Mouse (Mus musculus) urinary bladder, postnatal 36 days (tissue): ENCODE results near the gene Rtn2.

ENCODE experiments used
- DNase-seq, 2 experiments: peaks; one replicate each; pipeline ENCODE4 v3.0.0; 2022; ENCODE audit warnings: low spot score in 2 of 2, mixed read lengths in 1 of 2

Gene Rtn2

DNA sequence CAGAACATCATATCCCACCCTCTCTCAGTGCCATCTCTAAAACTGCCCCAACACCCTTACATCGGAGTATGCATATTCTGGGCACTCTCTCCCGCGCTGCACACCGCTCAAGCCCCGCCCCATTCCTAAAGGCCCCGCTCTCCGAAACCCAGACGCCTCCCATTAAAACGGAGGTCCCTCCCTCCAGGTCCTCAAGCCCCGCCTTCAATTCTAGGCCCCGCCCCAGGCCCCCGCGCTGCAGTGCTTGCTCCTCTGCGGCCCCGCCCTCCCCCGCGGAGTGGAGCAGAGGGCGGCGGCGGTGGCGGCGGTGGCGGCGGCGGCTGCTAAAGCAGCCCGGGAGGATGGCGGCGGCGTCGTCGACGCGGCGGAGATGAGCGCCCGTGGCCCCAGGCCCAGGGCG, at the start of gene Rtn2:
Gene Rtn2, plus strand, starts transcription at position 240 of the 400 bp plus-strand sequence.
- peak in 1 of 2 experiments; percentile 72 for DNase-seq

DNA sequence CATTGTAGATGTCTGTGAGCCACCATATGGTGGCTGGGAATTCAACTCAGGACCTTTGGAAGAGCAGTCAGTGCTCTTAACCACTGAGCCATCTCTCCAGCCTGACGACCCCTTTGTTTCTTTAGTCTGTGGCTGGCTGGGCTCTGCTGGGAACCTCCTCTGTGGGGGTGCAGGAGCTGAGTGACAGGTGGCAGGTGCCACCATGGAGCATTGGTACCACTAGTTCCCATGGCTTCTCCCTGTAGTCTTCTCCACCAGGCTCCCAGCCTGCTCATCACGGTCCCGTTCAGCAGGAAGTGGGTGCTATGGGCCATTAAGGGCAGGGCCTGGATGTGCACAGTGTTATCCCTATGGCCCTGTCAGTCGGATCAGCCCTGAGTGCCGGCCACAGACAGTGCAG, 47.8 kb upstream of the Rtn2 start:
- DNase-seq: no peak

DNA sequence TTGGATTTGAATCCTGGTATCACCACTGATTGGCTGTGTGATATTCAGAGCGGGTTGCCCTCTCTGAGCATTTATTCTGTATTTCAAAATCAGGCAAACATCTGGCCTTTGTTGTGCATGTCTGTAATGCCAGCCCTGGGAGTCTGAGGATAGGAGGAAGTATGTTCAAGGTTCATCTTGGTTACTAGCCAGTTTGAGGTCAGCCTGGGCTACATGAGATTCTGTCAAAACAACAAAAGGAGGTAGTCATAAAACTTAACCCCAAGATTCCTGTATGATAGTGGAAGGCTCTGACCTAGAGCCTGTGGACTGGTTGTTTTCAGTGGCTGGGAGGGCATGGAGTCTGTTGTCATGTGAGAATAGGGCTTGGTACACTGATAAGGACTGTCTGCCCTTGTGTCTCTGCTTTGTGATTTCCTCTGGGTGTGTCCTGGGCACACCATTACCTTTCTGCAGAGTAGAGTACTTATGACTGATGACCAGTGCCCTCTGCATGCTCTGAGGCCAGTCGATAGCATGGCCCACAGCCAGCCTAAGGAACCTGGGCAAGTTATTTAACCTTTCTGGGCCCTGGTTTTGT, 47.2 kb upstream of the Rtn2 start:
- no peak for DNase-seq

DNA sequence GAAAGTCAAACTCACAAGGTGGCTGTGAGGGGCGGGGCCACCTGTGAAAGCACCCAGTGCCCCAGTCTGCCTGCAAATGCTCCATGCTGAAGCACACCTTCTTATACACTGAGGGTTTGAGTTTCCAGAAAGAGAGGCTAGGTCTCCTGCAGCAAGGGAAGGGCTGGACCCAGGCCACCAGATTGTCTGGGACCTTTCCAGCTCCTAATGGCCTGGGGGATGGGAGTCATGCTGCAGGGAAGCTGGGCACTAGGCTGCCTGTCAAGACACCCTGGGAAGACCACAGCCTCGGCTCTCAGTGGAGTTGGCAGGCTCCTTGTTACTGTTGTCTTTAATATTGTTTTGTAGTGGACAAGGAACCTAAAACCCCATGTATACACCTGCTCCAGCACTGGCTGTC, 46.0 kb upstream of the Rtn2 start:
- no peak for DNase-seq

DNA sequence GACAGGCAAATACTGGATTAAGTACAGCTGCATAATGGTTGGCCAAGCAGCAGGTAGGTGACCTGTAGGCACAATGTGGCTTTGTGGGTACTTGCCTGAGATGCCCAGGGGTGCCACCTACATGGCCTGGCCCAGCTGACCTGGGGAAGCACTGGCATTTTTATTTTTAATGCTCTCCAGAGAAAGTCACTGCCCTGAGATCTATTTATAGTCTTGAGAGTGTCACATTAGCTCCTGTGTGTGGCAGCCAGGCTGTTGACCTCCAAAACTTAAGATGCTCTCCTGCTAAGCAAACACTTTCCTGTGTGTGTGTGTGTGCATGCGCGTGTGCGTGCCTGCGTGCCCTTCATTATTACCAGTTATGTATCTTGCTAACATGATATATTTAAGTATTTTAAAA, 44.1 kb upstream of the Rtn2 start:
- no peak for DNase-seq

DNA sequence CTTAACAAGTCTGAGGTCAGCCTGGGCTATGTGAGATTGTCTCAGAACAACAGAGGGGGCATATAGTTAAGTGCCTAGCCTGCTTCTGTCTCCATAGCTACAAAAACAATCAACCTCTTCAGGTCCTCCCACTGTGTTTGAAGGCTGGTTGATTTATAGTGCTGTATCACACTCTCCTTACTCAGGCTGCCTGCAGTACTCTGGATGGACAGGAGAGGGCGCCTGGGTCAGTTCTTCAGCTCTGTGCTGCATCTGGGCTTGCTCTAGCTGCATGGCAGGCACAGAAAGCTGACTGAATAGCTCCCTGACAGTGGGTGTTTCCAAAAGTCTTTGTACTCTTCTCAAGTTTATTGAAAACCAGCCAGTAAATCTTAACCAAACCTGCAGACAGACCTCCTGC, 43.0 kb upstream of the Rtn2 start:
- peak; percentile 86 to 87 for DNase-seq

DNA sequence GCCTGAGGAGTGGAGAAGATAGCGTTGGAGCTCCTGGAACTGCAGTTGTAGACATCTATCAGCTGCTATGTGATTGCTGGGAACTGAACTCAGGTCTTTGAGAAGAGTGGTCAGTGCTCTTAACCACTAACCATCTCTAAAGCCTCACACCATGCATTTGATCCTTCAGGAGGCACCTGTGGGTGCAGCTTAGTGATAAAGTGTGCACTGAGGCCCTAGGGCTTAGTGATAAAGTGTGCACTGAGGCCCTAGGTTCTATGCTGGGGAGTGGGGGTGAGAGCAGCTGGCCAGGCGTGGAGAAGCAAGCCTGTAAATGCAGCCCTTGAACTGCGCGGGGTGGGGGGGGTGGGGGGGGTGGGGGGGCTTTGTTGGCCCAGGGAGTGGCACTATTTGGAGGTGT, 42.4 kb upstream of the Rtn2 start:
- no peak for DNase-seq

DNA sequence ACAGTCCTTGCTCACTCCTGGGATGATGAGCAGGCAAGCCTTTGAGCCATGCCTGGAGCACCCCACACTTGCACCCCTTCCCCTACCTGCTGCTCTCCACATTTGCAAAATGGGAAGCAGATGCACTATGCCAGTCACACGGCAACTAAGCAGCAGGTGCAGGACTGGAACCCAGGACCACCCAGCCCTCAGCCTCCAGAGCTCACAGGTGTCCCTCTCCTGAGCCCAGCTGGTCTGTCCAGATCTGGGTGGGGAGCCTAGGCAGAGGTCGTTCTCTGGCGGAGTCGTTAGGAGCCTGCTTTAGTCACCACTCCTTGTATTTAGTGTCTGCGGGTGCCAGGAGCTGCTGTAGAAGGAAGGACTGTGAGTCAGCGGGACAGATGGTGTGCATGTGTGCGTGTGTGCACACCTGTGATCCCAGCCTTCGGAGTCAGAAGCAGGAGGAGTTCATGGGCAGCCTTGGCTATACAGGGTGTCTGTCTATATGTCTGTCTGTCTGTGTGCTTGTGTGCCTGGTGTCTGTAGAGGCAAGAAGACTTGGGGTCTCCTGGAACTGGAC, 41.4 kb upstream of the Rtn2 start:
- DNase-seq: no peak

DNA sequence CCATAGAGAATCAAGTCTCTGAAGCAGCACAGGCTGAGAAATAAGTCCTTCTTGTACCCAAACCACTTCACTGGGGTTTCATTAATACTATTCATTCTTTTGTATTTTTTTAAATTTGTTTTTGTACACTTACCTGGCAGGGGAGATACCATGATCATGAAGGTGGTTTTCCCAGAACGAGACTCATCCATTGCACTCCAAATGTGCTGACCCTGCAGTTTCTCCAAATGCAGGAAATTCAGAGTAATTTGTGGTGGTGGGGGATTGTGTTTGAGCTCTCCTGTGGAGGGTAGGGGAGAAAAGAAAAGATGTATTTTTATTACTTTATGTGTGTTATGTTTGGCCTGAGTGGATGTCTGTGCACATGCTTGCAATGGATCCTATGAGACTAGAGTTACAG, 40.4 kb upstream of the Rtn2 start:
- no peak for DNase-seq

DNA sequence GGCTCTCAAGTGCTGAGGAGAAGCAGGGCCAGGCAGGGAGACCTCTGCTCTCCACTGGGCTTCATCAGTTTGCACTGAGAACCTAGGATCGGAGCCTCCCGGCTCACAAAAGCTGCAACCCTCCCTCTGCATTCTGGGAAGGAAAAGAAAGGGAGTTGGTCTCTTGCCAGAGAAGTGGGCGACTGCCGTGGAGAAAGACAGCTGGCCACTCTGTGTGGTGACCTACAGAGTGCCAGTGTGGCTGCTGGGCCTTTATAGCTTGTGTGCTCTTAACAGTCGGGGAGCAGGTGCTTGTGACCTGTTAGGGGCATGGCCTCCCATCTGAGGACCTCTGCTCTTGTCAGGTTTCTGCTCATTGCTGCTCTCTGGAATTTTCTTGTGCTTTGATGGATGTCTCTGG, 38.6 kb upstream of the Rtn2 start:
- DNase-seq: no peak

DNA sequence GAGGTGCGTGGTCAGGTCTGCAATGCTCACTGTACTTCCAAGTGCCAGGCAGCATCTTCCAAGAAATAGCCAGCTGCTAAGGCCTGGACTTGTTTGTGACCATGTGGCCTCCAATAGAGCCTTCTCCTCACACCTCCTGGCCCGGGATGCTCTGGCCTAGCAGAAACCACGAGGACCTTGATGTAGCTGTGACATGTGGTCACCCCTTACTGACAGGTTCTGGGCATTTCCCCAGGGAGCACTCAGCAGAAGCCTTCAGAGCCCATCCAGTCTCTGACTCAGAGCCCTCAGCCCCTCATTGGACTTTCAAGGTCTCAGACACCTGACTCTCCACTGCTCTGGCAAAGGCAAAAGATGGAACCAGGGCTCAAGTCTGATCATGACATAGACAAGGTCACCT, 37.3 kb upstream of the Rtn2 start:
- DNase-seq: no peak

DNA sequence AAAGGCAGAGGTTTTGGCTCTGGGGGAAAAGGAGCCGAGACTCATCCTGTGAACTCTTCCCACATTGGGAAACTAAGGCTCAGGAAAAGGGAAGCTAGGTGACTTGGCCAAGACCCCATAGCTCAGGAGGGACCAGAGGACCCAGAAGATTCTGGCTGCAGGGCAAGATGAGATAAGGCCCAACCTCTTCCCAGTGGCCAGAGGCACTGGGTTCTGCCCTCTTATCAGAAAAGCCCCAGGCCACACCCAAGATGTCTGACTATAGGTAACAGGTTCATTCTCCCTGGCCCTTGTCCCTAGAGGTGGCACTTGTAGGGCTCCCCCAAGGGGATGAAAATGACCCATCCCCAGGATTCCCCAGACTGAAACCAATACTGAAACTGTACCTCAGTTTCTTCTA, 35.6 kb upstream of the Rtn2 start:
- no peak for DNase-seq

DNA sequence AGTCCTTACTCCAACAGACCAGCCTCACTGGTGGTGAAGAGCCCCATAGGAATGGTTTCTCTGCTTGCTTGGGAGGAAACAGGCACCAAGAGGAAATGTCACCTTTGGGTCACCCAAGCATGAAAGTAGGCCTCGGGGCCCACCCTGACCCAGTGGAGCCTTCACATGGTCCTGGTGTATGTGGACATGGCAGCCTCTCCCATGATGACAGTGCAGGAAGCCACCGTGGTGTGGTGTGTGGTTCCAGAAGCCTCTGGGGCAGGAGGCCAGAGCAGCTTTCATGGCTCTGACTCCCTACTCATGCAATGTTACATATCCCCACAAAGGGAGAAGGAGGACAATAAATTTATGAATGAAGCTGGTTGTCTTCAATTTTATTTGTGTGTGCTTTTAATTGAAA, 34.9 kb upstream of the Rtn2 start:
- DNase-seq: no peak

DNA sequence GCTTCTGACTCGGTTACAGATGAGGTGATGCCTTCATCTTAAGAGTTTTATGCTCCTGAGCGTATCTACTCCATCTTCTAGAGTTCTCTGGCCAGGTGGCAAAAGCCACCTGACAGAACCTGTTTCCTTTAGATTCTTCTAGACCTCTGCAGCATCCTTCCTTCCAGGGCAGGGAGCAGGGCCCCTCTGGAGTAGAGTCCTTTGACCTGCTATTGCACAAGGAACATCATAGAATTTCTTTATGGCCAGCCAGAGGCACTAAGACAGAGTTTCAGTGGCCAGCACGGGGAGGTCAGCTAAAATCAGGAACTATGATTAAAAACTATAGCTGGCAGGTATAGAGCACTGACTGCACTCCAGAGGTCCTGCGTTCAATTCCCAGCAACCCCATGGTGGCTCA, 30.3 kb upstream of the Rtn2 start:
- DNase-seq: no peak

DNA sequence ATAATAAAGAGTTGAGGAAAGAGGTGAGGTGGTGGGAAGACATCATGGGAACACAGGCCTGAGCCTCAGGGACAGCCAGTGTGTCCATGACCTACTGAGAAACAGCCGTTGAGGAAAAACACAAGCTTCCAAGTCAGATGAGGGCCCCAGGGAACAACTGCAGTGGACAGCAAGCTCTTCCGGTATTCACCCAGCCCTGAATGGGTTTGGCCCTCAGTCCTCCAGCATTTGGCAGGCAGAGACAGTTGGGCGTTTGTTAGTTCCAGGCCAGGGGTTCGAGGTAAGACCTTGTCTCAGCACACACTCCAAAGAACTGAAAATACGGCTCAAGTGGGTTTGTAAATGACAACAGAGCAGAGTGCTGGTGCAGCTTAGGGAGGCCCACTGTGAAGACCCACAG, 29.0 kb upstream of the Rtn2 start:
- DNase-seq: no peak

DNA sequence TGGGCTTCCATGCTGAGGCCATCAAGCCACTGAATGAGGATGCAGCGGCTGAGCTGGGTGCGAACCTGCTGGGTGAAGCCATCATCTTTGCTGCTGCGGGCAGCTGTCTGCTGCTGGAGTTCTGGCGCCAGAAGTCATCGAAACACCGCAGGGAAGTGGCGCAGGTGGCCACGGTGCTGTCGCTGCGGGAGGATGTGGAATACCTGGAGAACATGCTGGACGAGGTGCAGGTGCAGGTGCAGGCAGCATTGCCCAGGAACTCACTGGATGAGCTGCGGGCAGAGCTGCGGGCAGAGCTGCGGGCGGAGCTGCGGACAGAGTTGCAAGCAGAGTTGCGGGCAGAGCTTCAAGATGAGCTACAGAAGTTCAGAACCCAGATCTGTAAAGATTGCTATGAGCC, 27.0 kb upstream of the Rtn2 start:
- DNase-seq: no peak

DNA sequence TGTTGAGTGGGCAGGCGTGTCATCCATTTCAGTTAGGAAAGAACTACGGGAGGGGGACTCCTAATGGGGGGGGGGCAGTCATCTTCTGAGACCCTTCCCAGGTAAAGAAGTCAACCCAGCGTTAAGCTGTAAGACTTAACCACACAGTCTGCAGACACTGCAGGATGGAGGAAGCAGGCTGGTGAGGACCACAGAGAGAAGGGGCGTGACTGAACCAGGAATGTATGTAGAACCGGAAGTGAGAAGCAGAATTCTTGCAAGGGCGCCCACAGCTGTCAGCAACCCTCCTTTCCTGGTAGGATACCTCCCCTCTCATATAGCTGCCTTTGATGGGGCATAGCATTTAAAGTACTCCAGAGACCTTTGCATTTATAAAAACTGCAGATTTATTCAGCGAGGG, 25.9 kb upstream of the Rtn2 start:
- DNase-seq: no peak

DNA sequence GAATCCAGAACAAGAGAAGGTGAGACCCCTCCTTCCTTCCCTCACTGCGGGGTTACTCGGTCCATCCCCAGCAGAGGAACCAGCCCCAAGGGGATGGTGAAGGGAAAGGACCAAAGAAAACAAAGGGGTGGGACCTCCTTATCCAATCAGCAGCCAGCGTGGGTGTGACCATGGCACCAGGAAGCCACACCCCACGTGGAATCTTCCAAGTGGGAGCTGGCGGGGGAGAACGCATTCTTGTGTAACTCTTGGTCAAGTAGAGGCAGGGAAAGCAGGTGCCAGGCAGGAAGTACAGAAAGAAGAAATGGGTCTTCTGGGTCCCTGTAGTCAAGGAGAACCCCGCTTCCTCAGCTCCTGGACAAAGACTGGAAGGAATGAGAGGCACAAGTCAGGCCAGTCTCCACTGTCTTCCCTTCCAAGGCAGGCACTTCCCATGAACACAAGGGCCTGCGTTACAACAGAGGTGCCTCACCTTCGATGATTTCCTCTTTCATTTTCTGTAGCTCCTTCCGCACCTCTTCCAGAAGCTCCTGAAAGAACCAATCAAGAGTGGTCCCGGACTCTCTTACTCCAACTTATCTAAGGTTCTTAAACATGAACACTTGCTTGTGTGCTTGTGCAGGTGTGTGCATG, 24.9 kb upstream of the Rtn2 start:
- DNase-seq: peak in 1 of 2 experiments; percentile 72

DNA sequence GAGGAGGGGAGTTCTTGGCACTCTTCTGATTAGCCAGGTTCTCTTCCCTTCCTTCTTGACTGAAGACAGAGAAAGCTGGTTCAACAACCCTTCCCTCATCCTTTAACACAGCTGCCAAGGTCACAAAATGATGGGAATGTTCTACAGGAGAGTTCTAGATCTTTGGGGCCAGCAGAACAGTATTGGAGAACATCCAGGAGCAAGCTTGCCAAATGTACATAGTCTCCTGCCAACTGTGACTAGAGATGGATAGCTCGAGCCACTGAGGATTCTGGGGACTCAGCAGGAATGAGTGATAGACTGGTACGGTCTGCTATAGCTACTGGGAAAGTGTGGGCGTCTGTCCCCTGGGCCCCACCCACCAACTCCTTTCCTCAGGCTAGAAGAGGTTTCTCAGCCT, 24.1 kb upstream of the Rtn2 start:
- DNase-seq: peak in 1 of 2 experiments; percentile 47

DNA sequence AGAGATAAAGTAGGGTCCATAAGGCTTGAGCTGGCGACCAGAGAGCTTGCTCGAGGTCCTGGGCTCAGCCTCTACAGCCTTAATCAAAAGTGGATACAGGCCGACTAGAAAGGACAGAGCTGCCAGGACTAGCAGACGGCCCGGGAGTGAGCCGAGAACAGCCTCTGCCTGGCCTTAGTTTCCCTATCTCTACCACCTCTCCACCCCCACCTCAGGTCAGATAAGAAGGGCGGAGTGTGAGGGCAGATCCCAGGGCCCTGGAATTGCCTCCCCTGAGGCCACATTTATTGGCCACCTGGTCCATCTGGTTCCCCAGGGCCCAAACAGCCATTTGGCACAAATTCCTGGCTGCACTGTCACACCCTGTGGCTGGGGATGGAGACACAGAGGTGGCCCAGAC, 17.3 kb upstream of the Rtn2 start:
- no peak for DNase-seq

DNA sequence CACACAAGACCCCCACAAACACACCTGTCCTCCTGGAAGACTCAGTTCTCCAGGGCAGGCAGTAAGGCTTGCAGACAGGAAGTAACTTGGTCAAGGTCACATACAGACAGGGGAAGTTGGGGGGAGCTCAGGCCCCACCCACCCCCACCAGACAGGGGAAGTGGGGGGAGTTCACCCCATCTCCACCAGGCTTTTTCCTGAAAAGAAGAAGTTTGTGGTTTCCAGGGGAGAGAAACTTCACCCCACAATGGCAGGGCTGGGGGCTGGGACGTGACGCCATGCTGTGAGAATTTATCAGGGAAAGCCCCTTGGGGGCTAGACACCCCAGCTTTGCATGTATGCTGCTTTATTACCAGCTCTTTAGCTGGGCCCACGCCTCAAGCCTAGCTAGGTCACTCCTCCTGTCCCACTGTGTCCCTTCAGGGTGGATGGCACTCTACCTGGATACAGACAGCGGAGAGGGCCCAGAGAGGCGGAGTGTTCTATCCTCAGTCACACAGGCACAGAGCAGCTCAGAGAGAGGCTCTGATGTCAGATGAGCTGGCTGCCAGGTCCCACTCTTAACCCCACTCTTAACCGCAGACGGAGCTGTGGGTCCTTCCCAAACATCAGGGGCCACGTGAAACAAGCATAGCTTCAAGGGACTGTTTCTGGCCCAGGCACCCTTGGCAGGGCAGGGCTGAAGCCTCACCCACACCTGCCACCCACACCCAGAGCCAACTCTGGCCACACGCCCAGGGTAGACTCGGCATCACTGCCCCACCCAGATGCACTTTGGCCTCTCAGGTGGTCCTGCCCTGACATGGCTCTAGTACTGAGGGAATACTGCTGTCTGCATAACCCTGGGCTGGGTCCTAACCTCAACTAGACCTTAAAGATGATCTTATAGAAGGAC, 16.2 kb upstream of the Rtn2 start:
- no peak for DNase-seq

DNA sequence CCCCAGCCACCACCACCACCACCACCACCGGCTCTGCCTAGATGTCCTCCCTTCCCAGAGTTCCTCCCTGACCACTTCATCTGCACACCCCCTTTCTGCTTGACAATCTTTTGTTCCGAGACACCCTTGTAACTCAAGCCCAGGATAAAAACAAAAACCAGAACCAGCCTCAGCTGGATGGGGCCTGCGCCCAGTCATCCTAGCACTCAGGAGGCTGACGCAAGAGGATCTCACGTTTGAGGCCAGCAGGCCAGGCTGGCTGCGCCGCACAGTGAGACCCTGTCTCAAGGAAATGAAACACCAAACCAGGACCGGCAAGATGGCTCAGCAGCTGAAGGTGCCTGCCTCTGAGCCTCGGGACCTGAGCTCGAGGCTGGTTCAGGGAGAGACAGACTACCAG, 15.4 kb upstream of the Rtn2 start:
- DNase-seq: no peak
